Mouse (Mus musculus) liver, embryonic 11.5 days (tissue): ENCODE measurements around the gene Mtm1. TPM values are rescaled to one million over a fixed set of nuclear protein-coding genes. Genes with fewer than 3 reads are reported as not detected.
"Not testable (repeated sequence)": the region's sequence is repeated elsewhere in the genome, so short reads cannot be mapped to it uniquely, and the experiment has no call there.

Source experiments
- ATAC-seq: fragments of 200-750 bp; cut with Nextera tagmentation; replicated peaks from 2 replicates; pipeline ENCODE4 v1.8.0; 2017; ENCODE audit warnings: moderate number of reproducible peaks, mild to moderate bottlenecking, moderate TSS enrichment, moderate library complexity; ENCODE audit not compliant: low FRiP score
- DNase-seq: peaks from one replicate; pipeline ENCODE4 v3.0.0-alpha.2; 2017; ENCODE audit warnings: low spot score
- H3K27ac ChIP-seq: fragments of 300-500 bp; sonication (generic); 2 replicates; pipeline ENCODE4 v1.5.1; 2014; ENCODE audit warnings: mild to moderate bottlenecking, low read depth, low read length, control low read depth
- H3K27me3 ChIP-seq: fragments of 300-500 bp; sonication (generic); replicated peaks from 2 replicates; pipeline ENCODE4 v1.6.1; 2014; ENCODE audit warnings: low read length, mixed read lengths; ENCODE audit not compliant: control insufficient read depth, insufficient read depth
- H3K36me3 ChIP-seq: fragments of 300-500 bp; sonication (generic); 2 replicates; pipeline ENCODE4 v1.6.1; 2014; ENCODE audit warnings: mild to moderate bottlenecking, low read length, moderate library complexity, mixed read lengths; ENCODE audit not compliant: control insufficient read depth, insufficient read depth
- H3K4me1 ChIP-seq: fragments of 300-500 bp; sonication (generic); replicated peaks from 2 replicates; pipeline ENCODE4 v1.6.1; 2014; ENCODE audit warnings: low read length, mixed read lengths; ENCODE audit not compliant: control insufficient read depth, insufficient read depth
- H3K4me2 ChIP-seq: fragments of 300-500 bp; sonication (generic); 2 replicates; pipeline ENCODE4 v1.6.1; 2014; ENCODE audit warnings: mild to moderate bottlenecking, control low read depth, moderate library complexity
- H3K4me3 ChIP-seq: fragments of 300-500 bp; sonication (generic); 2 replicates; pipeline ENCODE4 v1.5.1; 2014; ENCODE audit warnings: low read depth, low read length, control low read depth
- H3K9ac ChIP-seq: fragments of 300-500 bp; sonication (generic); 2 replicates; pipeline ENCODE4 v1.6.1; 2014; ENCODE audit warnings: low read depth, low read length, control low read depth
- H3K9me3 ChIP-seq: fragments of 300-500 bp; sonication (generic); 2 replicates; pipeline ENCODE4 v1.6.1; 2016; ENCODE audit warnings: low read length, inconsistent platforms, mixed read lengths; ENCODE audit not compliant: control insufficient read depth
- WGBS: fragments of 180-500 bp; shearing (Covaris S2); extraction: QIAGEN DNeasy Blood & Tissue Kit; methylation state at CpG from one replicate; pipeline ENCODE4 v1.1.7; 2014; 5-methylcytosine and 5-hydroxymethylcytosine counted together
- polyA plus RNA-seq: library from polyadenylated mRNA; unstranded; fragments of >200 nt; fragmentation: Nextera tagmentation; extraction: Ambion mirVana; gene quantifications from 2 replicates; pipeline ENCODE4 v1.2.1, GENCODE M21; 2014

Gene Mtm1
- polyA plus RNA-seq, 1 experiment from 2014 or later = 4.6 TPM

GRCm38 (mm10) chrX:71296005-71296404 is 85.4 kb downstream of the Mtm1 start:
- Histone ChIP-seq H3K9me3 (no peaks in the 10 kb centered on the region), H3K27me3 (no peaks in the 10 kb centered on the region; the same call in 1 of the 2 replicates), H3K4me1 (no peaks in the 10 kb centered on the region), H3K4me2 (no peak overlapping the region), H3K36me3 (no peaks in the 10 kb centered on the region), H3K9ac (no peak overlapping the region), H3K27ac (no peak overlapping the region), H3K4me3 (no peak overlapping the region)
- no peak for ATAC-seq
- DNase-seq = no peak
- WGBS = 84% methylated on average over 2 of the region's 2 CpGs

GRCm38 (mm10) chrX:71302148-71302547 is 91.6 kb downstream of the Mtm1 start:
- DNase-seq = no peak
- 81% methylated on average over 5 of the region's 5 CpGs for WGBS
- H3K4me2 ChIP-seq = no peak overlapping the region
- H3K4me1 ChIP-seq = no peaks in the 10 kb centered on the region
- H3K27me3 ChIP-seq = no peaks in the 10 kb centered on the region; the same call in 1 of the 2 replicates
- no peaks in the 10 kb centered on the region for H3K9me3 ChIP-seq
- no peak overlapping the region for H3K9ac ChIP-seq
- H3K36me3 ChIP-seq = no peaks in the 10 kb centered on the region
- no peak overlapping the region for H3K4me3 ChIP-seq
- no peak overlapping the region for H3K27ac ChIP-seq
- no peak for ATAC-seq

- H3K27ac ChIP-seq = no peak overlapping the region
- H3K9ac ChIP-seq = no peak overlapping the region
- no peaks in the 10 kb centered on the region for H3K36me3 ChIP-seq
- H3K9me3 ChIP-seq = no peaks in the 10 kb centered on the region
- no peak overlapping the region for H3K4me3 ChIP-seq
- ATAC-seq (no peak), DNase-seq (no peak)
- H3K4me2 ChIP-seq = no peak overlapping the region
- no peaks in the 10 kb centered on the region for H3K4me1 ChIP-seq
- 37% methylated on average over 8 of the region's 8 CpGs for WGBS
- no peaks in the 10 kb centered on the region; the same call in 1 of the 2 replicates for H3K27me3 ChIP-seq
These were observed 100.7 kb downstream of the Mtm1 start for GRCm38 (mm10) chrX:71311229-71311628.

- Histone ChIP-seq H3K4me2 (no peak overlapping the region), H3K36me3 (no peaks in the 10 kb centered on the region), H3K4me1 (no peaks in the 10 kb centered on the region), H3K27ac (no peak overlapping the region), H3K4me3 (no peak overlapping the region), H3K27me3 (no peaks in the 10 kb centered on the region; the same call in 1 of the 2 replicates), H3K9ac (no peak overlapping the region), H3K9me3 (no peaks in the 10 kb centered on the region)
- DNase-seq (no peak), ATAC-seq (no peak)
- WGBS = 85% methylated on average over 5 of the region's 5 CpGs
These were observed 103.8 kb downstream of the Mtm1 start for GRCm38 (mm10) chrX:71314380-71314779.

- H3K4me3 ChIP-seq = no peak overlapping the region
- H3K4me2 ChIP-seq = no peak overlapping the region
- no peak overlapping the region for H3K27ac ChIP-seq
- no peaks in the 10 kb centered on the region for H3K36me3 ChIP-seq
- H3K9me3 ChIP-seq = no peaks in the 10 kb centered on the region
- DNase-seq = no peak
- 70% methylated on average over 1 of the region's 1 CpGs for WGBS
- no peaks in the 10 kb centered on the region for H3K4me1 ChIP-seq
- no peak for ATAC-seq
- no peak overlapping the region for H3K9ac ChIP-seq
- H3K27me3 ChIP-seq = no peaks in the 10 kb centered on the region
These were observed 141.5 kb downstream of the Mtm1 start for GRCm38 (mm10) chrX:71352033-71352432.

- Histone ChIP-seq H3K4me2 (no peak overlapping the region), H3K27ac (no peak overlapping the region), H3K36me3 (no peaks in the 10 kb centered on the region), H3K9me3 (no peaks in the 10 kb centered on the region), H3K4me3 (no peak overlapping the region), H3K4me1 (no peaks in the 10 kb centered on the region), H3K27me3 (no peaks in the 10 kb centered on the region), H3K9ac (no peak overlapping the region)
- WGBS = 43% methylated on average over 1 of the region's 1 CpGs
- ATAC-seq = no peak
- DNase-seq = no peak
These were observed 144.8 kb downstream of the Mtm1 start for GRCm38 (mm10) chrX:71355331-71355730.

GRCm38 (mm10) chrX:71361793-71362192 is 151.2 kb downstream of the Mtm1 start:
- H3K9me3 ChIP-seq, H3K4me1 ChIP-seq, H3K27me3 ChIP-seq, H3K9ac ChIP-seq, DNase-seq, H3K4me3 ChIP-seq, ATAC-seq, H3K36me3 ChIP-seq, H3K27ac ChIP-seq, H3K4me2 ChIP-seq: not testable (repeated sequence)
- 83% methylated on average over 10 of the region's 10 CpGs for WGBS

GRCm38 (mm10) chrX:71364062-71364461 is 153.5 kb downstream of the Mtm1 start:
- Histone ChIP-seq H3K9ac (no peak overlapping the region), H3K4me3 (peak overlapping the region; percentile 71), H3K27me3 (no peaks in the 10 kb centered on the region), H3K36me3 (no peaks in the 10 kb centered on the region), H3K4me2 (peak overlapping the region; percentile 69), H3K9me3 (no peaks in the 10 kb centered on the region), H3K27ac (no peak overlapping the region), H3K4me1 (no peaks in the 10 kb centered on the region)
- WGBS = 67% methylated on average over 5 of the region's 5 CpGs
- DNase-seq (no peak), ATAC-seq (no peak)

GRCm38 (mm10) chrX:71364554-71364991 is 154.0 kb downstream of the Mtm1 start, which contains the start of gene Mtmr1:
TSS of gene Mtmr1 (plus strand) at chrX:71364760.
- H3K9me3 ChIP-seq = no peaks in the 10 kb centered on the region
- whole genome bisulfite sequencing = 11% methylated on average over 41 of the region's 47 CpGs
- H3K4me2 ChIP-seq = peak within 1 kb of the TSS; percentile 69
- DNase-seq = peak; percentile 72
- H3K9ac ChIP-seq = peak within 1 kb of the TSS; percentile 76
- ATAC-seq = peak; percentile 81
- no peaks in the 10 kb centered on the region for H3K4me1 ChIP-seq
- H3K4me3 ChIP-seq = peak within 1 kb of the TSS; percentile 71
- 0 out of 2 replicates have a peak within 1 kb of the TSS, but pooled peaks have one; percentile 25 for H3K27ac ChIP-seq
- no peaks in the 10 kb centered on the region for H3K36me3 ChIP-seq
- no peaks in the 10 kb centered on the region for H3K27me3 ChIP-seq
